Mouse (Mus musculus) liver, postnatal 0 days (tissue): ENCODE results near the gene Dnaaf1. TPM values are rescaled to one million over a fixed set of nuclear protein-coding genes. Genes with fewer than 3 reads are reported as not detected.

Source experiments
- ATAC-seq: fragments of 200-750 bp; cut with Nextera tagmentation; 2 replicates; pipeline ENCODE4 v1.8.0; 2017; ENCODE audit warnings: mild to moderate bottlenecking, moderate library complexity
- DNase-seq: peaks from one replicate; pipeline ENCODE4 v3.0.0-alpha.2; 2016
- H3K27ac ChIP-seq: fragments of 300-500 bp; sonication (generic); 2 replicates; pipeline ENCODE4 v1.5.1; 2014; ENCODE audit warnings: antibody characterized with exemption, moderate library complexity, mild to moderate bottlenecking, low read depth
- H3K27me3 ChIP-seq: fragments of 300-500 bp; sonication (generic); 2 replicates; pipeline ENCODE4 v1.6.1; 2014; ENCODE audit warnings: low read length, control low read depth, mixed read lengths; ENCODE audit not compliant: insufficient read depth
- H3K36me3 ChIP-seq: fragments of 300-500 bp; sonication (generic); replicated peaks from 2 replicates; pipeline ENCODE4 v1.6.1; 2014; ENCODE audit warnings: mild to moderate bottlenecking, control low read depth, low read length, moderate library complexity, mixed read lengths; ENCODE audit not compliant: insufficient read depth
- H3K4me1 ChIP-seq: fragments of 300-500 bp; sonication (generic); 2 replicates; pipeline ENCODE4 v1.6.1; 2014; ENCODE audit warnings: antibody characterized with exemption, mild to moderate bottlenecking, control low read depth; ENCODE audit not compliant: insufficient read depth
- H3K4me2 ChIP-seq: fragments of 300-500 bp; sonication (generic); 2 replicates; pipeline ENCODE4 v1.6.1; 2014; ENCODE audit warnings: low read depth, mild to moderate bottlenecking, low read length, moderate library complexity, mixed read lengths
- H3K4me3 ChIP-seq: fragments of 300-500 bp; sonication (generic); 2 replicates; pipeline ENCODE4 v1.5.1; 2014; ENCODE audit warnings: low read depth, low read length
- H3K9ac ChIP-seq: fragments of 300-500 bp; sonication (generic); replicated peaks from 2 replicates; pipeline ENCODE4 v1.6.1; 2014; ENCODE audit warnings: mild to moderate bottlenecking, moderate library complexity
- H3K9me3 ChIP-seq: fragments of 300-500 bp; sonication (generic); 2 replicates; pipeline ENCODE4 v1.6.1; 2016; ENCODE audit warnings: mild to moderate bottlenecking, control low read depth, low read length, mixed read lengths
- CTCF ChIP-seq: sonication (generic); IDR thresholded peaks from 2 replicates; pipeline ENCODE4 v1.5.1; 2016; ENCODE audit warnings: antibody characterized with exemption, low read depth
- EP300 ChIP-seq: IDR thresholded peaks from 2 replicates; pipeline ENCODE4 v1.6.1; 2016; ENCODE audit warnings: antibody characterized with exemption, low read depth, mild to moderate bottlenecking
- WGBS: fragments of 180-500 bp; shearing (Covaris S2); extraction: QIAGEN DNeasy Blood & Tissue Kit; methylation state at CpG from one replicate; pipeline ENCODE4 v1.1.7; 2014; ENCODE audit not compliant: insufficient replicate concordance; 5-methylcytosine and 5-hydroxymethylcytosine counted together
- polyA plus RNA-seq: library from polyadenylated mRNA; unstranded; fragments of >200 nt; fragmentation: Nextera tagmentation; extraction: Ambion mirVana; gene quantifications from 2 replicates; pipeline ENCODE4 v1.2.1, GENCODE M21; 2015

The Dnaaf1 gene
- polyA plus RNA-seq, 1 experiment from 2014 or later: not detected

- no peak overlapping the region for H3K4me3 ChIP-seq
- H3K9ac ChIP-seq: no peak overlapping the region
- ATAC-seq (no peak), DNase-seq (no peak)
- no peak for TF ChIP-seq CTCF
- TF ChIP-seq EP300: no peak
- 53% methylated on average over 7 of the region's 7 CpGs for WGBS
- no peaks in the 10 kb centered on the region for H3K4me1 ChIP-seq
- no peaks in the 10 kb centered on the region for H3K9me3 ChIP-seq
- H3K36me3 ChIP-seq: no peaks in the 10 kb centered on the region
- H3K27me3 ChIP-seq: peaks cover 21% of the 10 kb centered on the region; the same call in 1 of the 2 replicates
- H3K4me2 ChIP-seq: no peak overlapping the region
- H3K27ac ChIP-seq: no peak overlapping the region
These were observed 61.7 kb downstream of the Dnaaf1 start for GRCm38 (mm10) chr8:119636766-119637165.

- DNase-seq: no peak
- Histone ChIP-seq H3K4me2 (no peak overlapping the region), H3K4me3 (no peak overlapping the region), H3K9me3 (no peaks in the 10 kb centered on the region), H3K27ac (no peak overlapping the region), H3K27me3 (peaks cover 17% of the 10 kb centered on the region; the same call in 1 of the 2 replicates), H3K4me1 (no peaks in the 10 kb centered on the region), H3K9ac (no peak overlapping the region), H3K36me3 (no peaks in the 10 kb centered on the region)
- WGBS: 76% methylated on average over 4 of the region's 4 CpGs
- TF ChIP-seq CTCF (no peak), EP300 (no peak)
- ATAC-seq: no peak
These were observed 62.3 kb downstream of the Dnaaf1 start for GRCm38 (mm10) chr8:119637381-119637780.

- H3K9me3 ChIP-seq: no peaks in the 10 kb centered on the region
- H3K27me3 ChIP-seq: peaks cover 10% of the 10 kb centered on the region; the same call in 1 of the 2 replicates
- TF ChIP-seq CTCF (no peak), EP300 (no peak)
- WGBS: 75% methylated on average over 6 of the region's 6 CpGs
- ATAC-seq: no peak
- no peak for DNase-seq
- H3K4me1 ChIP-seq: no peaks in the 10 kb centered on the region
- H3K27ac ChIP-seq: no peak overlapping the region
- no peaks in the 10 kb centered on the region for H3K36me3 ChIP-seq
- no peak overlapping the region for H3K4me2 ChIP-seq
- no peak overlapping the region for H3K9ac ChIP-seq
- no peak overlapping the region for H3K4me3 ChIP-seq
These were observed 63.2 kb downstream of the Dnaaf1 start for GRCm38 (mm10) chr8:119638261-119638660.

- H3K4me2 ChIP-seq: no peak overlapping the region
- 61% methylated on average over 7 of the region's 7 CpGs for WGBS
- no peaks in the 10 kb centered on the region for H3K36me3 ChIP-seq
- no peak overlapping the region for H3K9ac ChIP-seq
- ATAC-seq (no peak), DNase-seq (no peak)
- no peak overlapping the region for H3K27ac ChIP-seq
- H3K4me3 ChIP-seq: no peak overlapping the region
- H3K4me1 ChIP-seq: no peaks in the 10 kb centered on the region
- H3K27me3 ChIP-seq: no peaks in the 10 kb centered on the region
- TF ChIP-seq CTCF: no peak
- no peak for TF ChIP-seq EP300
- no peaks in the 10 kb centered on the region for H3K9me3 ChIP-seq
These were observed 64.8 kb downstream of the Dnaaf1 start for GRCm38 (mm10) chr8:119639798-119640197.

- TF ChIP-seq EP300: no peak
- no peak for TF ChIP-seq CTCF
- H3K36me3 ChIP-seq: no peaks in the 10 kb centered on the region
- no peaks in the 10 kb centered on the region for H3K4me1 ChIP-seq
- H3K27ac ChIP-seq: no peak overlapping the region
- no peak overlapping the region for H3K9ac ChIP-seq
- H3K4me3 ChIP-seq: no peak overlapping the region
- 57% methylated on average over 5 of the region's 5 CpGs for WGBS
- H3K4me2 ChIP-seq: no peak overlapping the region
- ATAC-seq (no peak), DNase-seq (no peak)
- no peaks in the 10 kb centered on the region for H3K27me3 ChIP-seq
- H3K9me3 ChIP-seq: no peaks in the 10 kb centered on the region
These were observed 66.0 kb downstream of the Dnaaf1 start for GRCm38 (mm10) chr8:119641058-119641457.

GRCm38 (mm10) chr8:119642960-119643359 lies 67.9 kb downstream of the Dnaaf1 start:
- no peak for TF ChIP-seq EP300
- TF ChIP-seq CTCF: no peak
- no peaks in the 10 kb centered on the region for H3K36me3 ChIP-seq
- H3K27me3 ChIP-seq: no peaks in the 10 kb centered on the region
- 96% methylated on average over 1 of the region's 1 CpGs for WGBS
- H3K4me3 ChIP-seq: no peak overlapping the region
- no peak for ATAC-seq
- H3K9ac ChIP-seq: no peak overlapping the region
- H3K9me3 ChIP-seq: no peaks in the 10 kb centered on the region
- H3K27ac ChIP-seq: no peak overlapping the region
- no peaks in the 10 kb centered on the region for H3K4me1 ChIP-seq
- no peak overlapping the region for H3K4me2 ChIP-seq
- no peak for DNase-seq
